ENCODE assay signal across 13 mouse cellular contexts in genomic region chr13:26119363-26119762, GRCm38 (mm10).
DNase-seq lines count a peak whose midpoint lies in the region; ATAC-seq lines count a peak whose summit lies in the region.
"Had no signal": no experiment of that assay in that cellular context is flagged by ENCODE, and none has a peak within 500 bp of the region (broad histone marks: within the 10 kb centered on the region; RNA-seq: fewer than 3 reads in every experiment).

No protein-coding gene starts in this region.

- peak overlapping the region; percentile 11; the same call in 1 of the 2 replicates for H3K27ac ChIP-seq in forebrain, embryonic 16.5 days (ENCODE audit: low read length)
- peak overlapping the region; percentile 42; the same call in 1 of the 2 replicates for H3K27ac ChIP-seq in midbrain, embryonic 10.5 days (replicated peaks)
- H3K27ac ChIP-seq: embryonic facial prominence, embryonic 12.5 days; heart, embryonic 13.5 days; limb, embryonic 12.5 days had no signal

- 0 out of 2 replicates have a peak, but pooled peaks cover 2% of the 10 kb centered on the region for H3K4me1 ChIP-seq in forebrain, embryonic 16.5 days (replicated peaks; ENCODE audit: control insufficient read depth, insufficient read depth, low read length)
- H3K4me1 ChIP-seq in midbrain, embryonic 10.5 days, result peaks cover 9% of the 10 kb centered on the region
- H3K4me1 ChIP-seq: heart, embryonic 13.5 days; limb, embryonic 12.5 days had no signal

- no peak overlapping the region for H3K4me2 ChIP-seq in forebrain, embryonic 16.5 days (ENCODE audit: low read length)
- H3K4me2 ChIP-seq: embryonic facial prominence, embryonic 12.5 days; heart, embryonic 13.5 days; limb, embryonic 12.5 days had no signal

- no peaks in the 10 kb centered on the region for H3K9me3 ChIP-seq in forebrain, embryonic 16.5 days (ENCODE audit: control insufficient read depth, low read length)
- no peaks in the 10 kb centered on the region for H3K9me3 ChIP-seq in midbrain, embryonic 10.5 days (replicated peaks)
- H3K9me3 ChIP-seq: embryonic facial prominence, embryonic 12.5 days; heart, embryonic 13.5 days; limb, embryonic 12.5 days had no signal

- H3K27me3 ChIP-seq in forebrain, embryonic 16.5 days (replicated peaks; ENCODE audit: control insufficient read depth, insufficient read depth, low read length), result no peaks in the 10 kb centered on the region
- no peaks in the 10 kb centered on the region for H3K27me3 ChIP-seq in midbrain, embryonic 10.5 days (ENCODE audit: low read depth, poor library complexity, severe bottlenecking)
- H3K27me3 ChIP-seq: embryonic facial prominence, embryonic 12.5 days; heart, embryonic 13.5 days; limb, embryonic 12.5 days had no signal

- no peak overlapping the region for H3K4me3 ChIP-seq in forebrain, embryonic 16.5 days (replicated peaks; ENCODE audit: low read length)
- H3K4me3 ChIP-seq in midbrain, embryonic 10.5 days, result no peak overlapping the region
- H3K4me3 ChIP-seq: embryonic facial prominence, embryonic 12.5 days; heart, embryonic 13.5 days; limb, embryonic 12.5 days had no signal

- H3K9ac ChIP-seq in forebrain, embryonic 16.5 days (replicated peaks; ENCODE audit: low read depth, low read length), result no peak overlapping the region
- H3K9ac ChIP-seq: embryonic facial prominence, embryonic 12.5 days; heart, embryonic 13.5 days; limb, embryonic 12.5 days had no signal

- 0% methylated on average over 1 of the region's 1 CpGs for WGBS in forebrain, embryonic 16.5 days
- WGBS in midbrain, embryonic 10.5 days, result 12% methylated on average over 1 of the region's 1 CpGs

- H3K36me3 ChIP-seq in forebrain, embryonic 16.5 days (ENCODE audit: control insufficient read depth, insufficient read depth), result no peaks in the 10 kb centered on the region
- no peaks in the 10 kb centered on the region for H3K36me3 ChIP-seq in midbrain, embryonic 10.5 days
- H3K36me3 ChIP-seq: embryonic facial prominence, embryonic 12.5 days; G1E; heart, embryonic 13.5 days; limb, embryonic 12.5 days had no signal

- peak; percentile 98 for ATAC-seq in forebrain, embryonic 16.5 days

- DNase-seq in left cerebral cortex, postnatal 4 days, result peak; percentile 1
- DNase-seq in left cerebral cortex, adult 9 months (ENCODE audit: low spot score in 2 of 2), result no peak
- peak; percentile 16 for DNase-seq in midbrain, embryonic 10.5 days (ENCODE audit: low spot score)
- DNase-seq in retina, embryonic 14.5 days (ENCODE audit: low spot score), result peak; percentile 50
- no peak for DNase-seq in layer of hippocampus, postnatal 10 days (ENCODE audit: low spot score in 2 of 2)
- no peak for DNase-seq in urinary bladder, adult 2 months (ENCODE audit: low spot score)
- DNase-seq in frontal cortex, postnatal 25 days (ENCODE audit: low spot score in 2 of 2), result no peak
- DNase-seq: kidney, adult 18-20 months had no signal

- intact Hi-C loops in left cerebral cortex, postnatal 4 days (cut with DNase I), result no loop called here

Comparison
In these comparisons a context has a peak if more than half of its experiments do, and no peak if none do; other contexts are left out.
1. DNase-seq: peak in left cerebral cortex, postnatal 4 days (single experiment), midbrain, embryonic 10.5 days (single experiment) and retina, embryonic 14.5 days (single experiment); none in left cerebral cortex, adult 9 months (0 of 2), layer of hippocampus, postnatal 10 days (0 of 2), urinary bladder, adult 2 months (single experiment) and frontal cortex, postnatal 25 days (0 of 2).